Mouse (Mus musculus): ENCODE results near the gene Sv2c. TPM values are rescaled to one million over a fixed set of nuclear protein-coding genes. Genes with fewer than 3 reads are reported as not detected.

The Sv2c gene
- polyA plus RNA-seq, 1 experiment from 2014 or later: not detected

DNA sequence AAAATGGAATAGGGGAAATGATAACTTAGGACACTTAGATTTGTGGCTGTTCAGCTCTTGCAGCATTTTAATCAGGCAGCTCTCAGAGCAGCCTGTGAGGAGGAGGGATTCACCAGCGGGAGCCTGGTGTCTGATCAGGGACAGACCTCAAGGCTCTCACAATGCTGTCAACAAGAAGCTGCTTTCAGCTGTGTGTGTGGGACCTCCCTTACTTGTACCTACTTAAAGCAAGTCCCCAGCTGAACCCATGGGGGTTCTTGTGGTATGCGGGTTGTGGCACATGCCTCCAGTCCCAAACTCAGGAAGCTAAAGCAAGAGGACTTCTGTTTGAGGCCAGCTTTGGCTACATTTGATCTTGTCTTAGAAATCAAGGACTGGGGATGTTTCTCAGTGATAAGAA is 189.8 kb downstream of the Sv2c start:
- ChIA-PET CTCF (no interaction called here), POLR2A (no interaction called here)
- no peak for TF ChIP-seq CTCF (IDR thresholded peaks at IDR 0.05)
- no peak for DNase-seq (ENCODE audit: low read depth, low spot score)
- in situ Hi-C loops (cut with MboI; ENCODE audit: low pct_unique_long_range_greater_than_20kb): no loop called here
- no peak for ATAC-seq
- H3K27me3 ChIP-seq: no peaks in the 10 kb centered on the region

GRCm38 (mm10) chr13:95941861-95942260 is 190.5 kb downstream of the Sv2c start:
- ATAC-seq (no peak), DNase-seq (ENCODE audit: low read depth, low spot score) (no peak)
- ChIA-PET POLR2A (no interaction called here), CTCF (no interaction called here)
- no peaks in the 10 kb centered on the region for H3K27me3 ChIP-seq
- in situ Hi-C loops (cut with MboI; ENCODE audit: low pct_unique_long_range_greater_than_20kb): no loop called here
- TF ChIP-seq CTCF (IDR thresholded peaks at IDR 0.05): no peak

GRCm38 (mm10) chr13:95940811-95941210 is 191.6 kb downstream of the Sv2c start:
- ChIA-PET POLR2A (no interaction called here), CTCF (no interaction called here)
- H3K27me3 ChIP-seq: no peaks in the 10 kb centered on the region
- no peak for DNase-seq (ENCODE audit: low read depth, low spot score)
- in situ Hi-C loops (cut with MboI; ENCODE audit: low pct_unique_long_range_greater_than_20kb): no loop called here
- no peak for TF ChIP-seq CTCF (IDR thresholded peaks at IDR 0.05)
- no peak for ATAC-seq

- POLR2A ChIA-PET: no interaction called here
- peaks cover 5% of the 10 kb centered on the region for H3K27me3 ChIP-seq
- in situ Hi-C loops (cut with MboI; ENCODE audit: low pct_unique_long_range_greater_than_20kb): no loop called here
- TF ChIP-seq CTCF (IDR thresholded peaks at IDR 0.05): no peak
- ATAC-seq (no peak), DNase-seq (ENCODE audit: low read depth, low spot score) (no peak)
- CTCF ChIA-PET: no interaction called here
These were observed 208.2 kb downstream of the Sv2c start for GRCm38 (mm10) chr13:95924201-95924621.

- DNase-seq (ENCODE audit: low read depth, low spot score) (no peak), ATAC-seq (no peak)
- in situ Hi-C loops (cut with MboI; ENCODE audit: low pct_unique_long_range_greater_than_20kb): no loop called here
- no peak for TF ChIP-seq CTCF (IDR thresholded peaks at IDR 0.05)
- ChIA-PET POLR2A (no interaction called here), CTCF (no interaction called here)
- H3K27me3 ChIP-seq: peaks cover 5% of the 10 kb centered on the region
These were observed 209.8 kb downstream of the Sv2c start for GRCm38 (mm10) chr13:95922626-95923025.

DNA sequence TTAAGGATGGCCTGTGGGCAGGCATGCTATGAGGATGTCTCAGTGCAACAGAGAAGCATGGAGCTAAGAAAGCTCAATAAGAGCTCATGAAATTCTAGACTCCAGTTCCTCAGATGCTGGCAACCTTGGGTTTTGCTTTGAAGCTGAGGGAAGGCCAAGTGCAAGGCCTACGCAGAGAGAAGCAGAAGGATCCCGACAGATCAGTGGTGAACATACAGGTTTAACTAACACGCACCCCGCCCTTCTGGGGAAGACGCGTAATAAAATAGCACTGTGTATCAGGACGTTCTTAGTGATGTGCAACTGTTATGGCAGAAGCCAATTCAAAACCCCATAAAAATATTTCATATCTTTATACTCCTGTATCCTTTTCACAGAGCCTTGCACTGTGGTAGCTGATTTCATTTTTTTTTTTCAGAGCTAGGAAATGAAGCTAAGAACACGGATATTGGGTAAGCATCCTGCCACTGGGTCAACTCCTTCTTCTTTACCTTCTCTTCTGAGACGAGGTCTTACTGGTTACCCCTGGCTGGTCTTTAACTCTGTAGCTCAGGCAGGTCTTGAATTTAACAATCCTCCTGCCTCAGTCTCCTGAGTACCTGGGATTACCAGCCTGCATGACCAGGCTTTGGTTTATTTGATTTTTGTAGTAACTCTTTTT is 213.6 kb downstream of the Sv2c start:
- no peak for ATAC-seq
- in situ Hi-C loops (cut with MboI; ENCODE audit: low pct_unique_long_range_greater_than_20kb): no loop called here
- no peaks in the 10 kb centered on the region for H3K27me3 ChIP-seq
- ChIA-PET POLR2A (no interaction called here), CTCF (interaction anchor here (0.6 to 0.8 kb wide), 2 partner anchors 69 to 201 kb away, joined by 3 read pairs; no protein-coding TSS in a partner anchor)
- no peak for DNase-seq (ENCODE audit: low read depth, low spot score)
- no peak for TF ChIP-seq CTCF (IDR thresholded peaks at IDR 0.05)

DNA sequence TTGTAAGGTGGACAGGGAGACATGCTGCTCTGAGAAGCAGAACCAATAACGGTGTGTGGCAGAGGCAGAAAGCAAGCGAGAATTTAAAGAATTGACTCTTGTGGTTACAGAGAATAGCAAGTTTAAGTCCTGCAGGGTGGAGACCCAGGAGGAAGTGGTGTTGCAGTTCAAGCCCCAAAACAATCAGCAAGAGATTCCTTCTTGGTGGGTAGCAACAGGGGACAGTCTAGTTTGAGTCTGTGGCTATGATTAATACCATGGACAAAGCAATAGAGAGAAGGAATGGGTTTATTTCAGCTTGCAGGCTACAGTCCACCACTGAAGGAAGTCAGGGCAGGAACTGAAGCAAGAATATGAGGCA is 219.4 kb downstream of the Sv2c start:
- no peak for DNase-seq (ENCODE audit: low read depth, low spot score)
- POLR2A ChIA-PET: no interaction called here
- CTCF ChIA-PET: no interaction called here
- H3K27me3 ChIP-seq: peaks cover 5% of the 10 kb centered on the region
- TF ChIP-seq CTCF (IDR thresholded peaks at IDR 0.05): no peak
- no peak for ATAC-seq
- in situ Hi-C loops (cut with MboI; ENCODE audit: low pct_unique_long_range_greater_than_20kb): no loop called here

- DNase-seq (ENCODE audit: low read depth, low spot score) (no peak), ATAC-seq (no peak)
- ChIA-PET CTCF (no interaction called here), POLR2A (interaction anchor here (0.6 kb wide), 1 partner anchor 528 kb away, joined by 3 read pairs; no protein-coding TSS in a partner anchor)
- in situ Hi-C loops (cut with MboI; ENCODE audit: low pct_unique_long_range_greater_than_20kb): no loop called here
- peaks cover 5% of the 10 kb centered on the region for H3K27me3 ChIP-seq
- TF ChIP-seq CTCF (IDR thresholded peaks at IDR 0.05): no peak
These were observed 220.0 kb downstream of the Sv2c start for GRCm38 (mm10) chr13:95912157-95913045.

DNA sequence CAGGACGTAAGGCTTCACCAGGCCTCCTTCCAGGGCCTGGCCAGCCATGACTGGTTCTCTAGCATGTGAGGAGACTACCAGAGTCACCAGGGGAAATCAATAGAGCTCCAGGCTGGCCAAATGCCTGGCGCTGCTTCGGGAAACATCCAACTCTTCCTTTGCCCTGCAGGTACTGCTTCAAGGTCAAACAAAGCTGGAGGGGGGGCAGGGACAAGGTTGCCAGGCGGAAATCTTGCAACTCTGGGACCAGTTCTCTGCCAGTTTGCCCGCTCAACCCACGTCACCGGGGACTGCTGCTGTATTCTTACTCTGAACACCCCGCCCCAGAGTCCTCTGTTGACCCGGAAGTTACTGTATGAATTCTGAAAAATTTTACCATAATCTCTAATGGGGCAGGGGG is 222.1 kb downstream of the Sv2c start:
- ATAC-seq: no peak
- in situ Hi-C loops (cut with MboI; ENCODE audit: low pct_unique_long_range_greater_than_20kb): no loop called here
- peaks cover 5% of the 10 kb centered on the region for H3K27me3 ChIP-seq
- ChIA-PET POLR2A (no interaction called here), CTCF (no interaction called here)
- DNase-seq (ENCODE audit: low read depth, low spot score): no peak
- TF ChIP-seq CTCF (IDR thresholded peaks at IDR 0.05): no peak

GRCm38 (mm10) chr13:95909244-95909643 is 223.1 kb downstream of the Sv2c start:
- in situ Hi-C loops (cut with MboI; ENCODE audit: low pct_unique_long_range_greater_than_20kb): no loop called here
- DNase-seq (ENCODE audit: low read depth, low spot score) (no peak), ATAC-seq (no peak)
- H3K27me3 ChIP-seq: peaks cover 5% of the 10 kb centered on the region
- CTCF ChIA-PET: no interaction called here
- TF ChIP-seq CTCF (IDR thresholded peaks at IDR 0.05): no peak
- POLR2A ChIA-PET: no interaction called here

Other genes starting within 250 kb of the Sv2c start
- 0.08 TPM for gene Iqgap2, start 240.7 kb downstream of the Sv2c start, polyA plus RNA-seq (2021)
- gene Gm20075, start 51.2 kb downstream of the Sv2c start, polyA plus RNA-seq (2021): 26.4 TPM
- 0.06 TPM for gene Gm17190, start 50.5 kb downstream of the Sv2c start, polyA plus RNA-seq (2021)